Mouse (Mus musculus): Measurements from ENCODE around the gene Negr1.

Negr1 gene

GRCm38 (mm10) chr3:156903925-156904576 lies 342.5 kb downstream of the Negr1 start:
- DNase-seq (ENCODE audit: low spot score in 2 of 2), result no peak

- no peak for DNase-seq (ENCODE audit: low spot score in 2 of 2)
These were observed 351.2 kb downstream of the Negr1 start for GRCm38 (mm10) chr3:156912816-156913215.

DNA sequence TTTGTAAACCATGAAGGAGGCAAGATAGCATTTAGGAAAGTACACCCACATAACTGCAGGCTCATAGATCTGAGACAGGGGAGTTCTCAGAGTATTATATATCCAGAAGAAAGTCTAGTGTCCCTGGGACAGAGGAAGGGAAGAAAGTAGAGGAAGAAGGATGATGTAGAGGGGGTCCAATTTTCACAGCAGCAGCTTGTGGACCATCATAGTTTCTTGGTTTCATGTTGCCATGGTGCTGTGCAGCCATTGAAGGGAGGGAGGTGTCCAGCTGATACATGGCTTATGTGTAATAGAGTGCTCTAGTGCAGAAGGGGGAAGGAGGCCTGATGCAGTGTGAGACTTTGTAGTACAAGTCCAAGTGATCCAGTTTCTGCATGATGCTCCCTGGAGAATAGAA lies 359.8 kb downstream of the Negr1 start:
- DNase-seq (ENCODE audit: low spot score in 2 of 2), result no peak

GRCm38 (mm10) chr3:156923159-156923558 lies 361.6 kb downstream of the Negr1 start:
- DNase-seq (ENCODE audit: low spot score in 2 of 2), result no peak

DNA sequence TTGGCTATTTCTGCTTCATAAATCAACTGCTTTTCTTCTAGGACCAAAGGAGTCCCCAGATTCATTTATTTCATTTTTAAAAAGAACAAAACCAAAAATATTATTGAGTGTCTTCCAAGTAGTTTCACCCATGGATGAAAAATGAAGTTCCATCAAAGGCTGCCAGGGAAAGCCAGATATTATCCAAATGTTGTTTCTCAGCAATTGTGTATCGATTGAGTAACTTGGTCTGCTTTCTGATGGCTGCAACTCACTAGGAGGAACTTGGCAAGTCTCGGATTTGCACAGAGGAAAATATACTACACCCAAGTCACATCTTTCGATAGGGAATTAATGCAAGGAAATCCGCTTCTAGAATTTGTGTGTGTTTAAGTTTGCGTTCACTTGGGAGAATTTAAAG lies 363.5 kb downstream of the Negr1 start:
- no peak for DNase-seq (ENCODE audit: low spot score in 2 of 2)

GRCm38 (mm10) chr3:156928396-156929061 lies 366.9 kb downstream of the Negr1 start:
- no peak for DNase-seq (ENCODE audit: low spot score in 2 of 2)

DNA sequence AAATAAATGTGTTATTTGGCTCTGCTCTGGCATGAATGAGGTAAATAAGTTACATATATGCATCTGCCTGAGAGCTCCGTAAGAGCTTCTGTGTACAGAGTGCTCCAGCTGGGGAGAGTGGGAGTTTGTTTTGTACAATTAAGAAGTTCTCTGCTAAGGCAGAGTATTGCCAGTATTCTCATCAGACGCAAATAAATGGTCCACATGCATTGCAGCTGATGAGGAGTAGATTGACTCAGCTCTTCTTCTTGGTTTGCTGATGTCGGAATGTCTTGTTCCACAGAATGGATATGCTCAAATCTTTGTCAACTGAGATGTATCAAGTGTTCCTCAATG lies 367.4 kb downstream of the Negr1 start:
- DNase-seq (ENCODE audit: low spot score in 2 of 2), result no peak

DNA sequence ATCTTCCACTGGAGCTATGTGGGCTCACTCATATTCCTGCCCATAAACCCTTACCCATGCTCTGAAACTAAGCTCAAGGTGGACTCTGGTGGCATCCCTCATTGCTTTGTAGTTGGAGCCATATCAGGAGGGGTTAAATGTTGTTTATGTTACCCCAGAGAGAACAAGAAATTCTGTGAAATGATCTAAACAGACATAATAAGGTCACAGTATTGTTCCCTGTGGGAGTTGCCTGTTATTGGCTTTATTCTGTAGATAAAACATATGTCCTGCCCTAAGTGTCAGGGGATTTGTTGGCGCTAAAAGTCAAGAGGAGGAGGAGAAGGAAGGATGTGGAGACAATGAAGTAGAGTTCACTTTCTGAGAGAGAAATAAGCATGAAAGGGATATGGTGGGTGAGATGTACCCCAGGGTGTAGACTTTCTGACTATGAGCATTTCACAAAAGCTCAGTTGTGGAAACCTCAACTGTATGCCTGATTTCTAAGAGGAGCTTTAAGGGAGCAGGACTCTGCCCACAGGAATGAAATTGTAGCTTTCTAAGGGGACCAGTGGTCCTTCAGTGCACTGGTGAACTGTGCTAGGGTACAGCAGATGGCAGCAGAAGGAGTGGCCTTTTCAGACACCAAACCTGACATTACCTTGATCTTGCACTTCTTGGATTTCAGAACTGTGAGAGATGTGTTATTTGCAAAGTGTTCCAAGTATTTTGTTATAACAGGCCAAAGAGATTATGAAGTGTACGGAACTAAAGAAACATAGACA lies 368.3 kb downstream of the Negr1 start:
- DNase-seq (ENCODE audit: low spot score in 2 of 2), result no peak

DNA sequence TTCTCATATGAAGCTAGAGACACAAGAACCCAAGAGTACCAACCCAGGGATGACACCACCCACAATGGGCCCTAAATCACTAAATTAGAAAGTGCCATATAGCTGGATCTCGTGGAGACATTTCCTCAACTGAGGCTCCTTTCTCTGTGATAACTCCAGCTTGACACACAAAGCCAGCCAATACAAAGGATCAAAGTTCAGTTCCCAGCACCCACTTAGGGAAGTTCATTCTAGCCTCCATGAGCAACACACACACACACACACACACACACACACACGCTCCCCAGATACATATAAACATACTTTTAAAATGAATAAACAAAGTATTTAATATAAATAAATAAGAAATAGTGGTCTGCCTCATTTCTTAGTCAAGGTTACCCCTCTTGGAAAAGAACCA lies 369.4 kb downstream of the Negr1 start:
- DNase-seq (ENCODE audit: low spot score in 2 of 2), result no peak

DNA sequence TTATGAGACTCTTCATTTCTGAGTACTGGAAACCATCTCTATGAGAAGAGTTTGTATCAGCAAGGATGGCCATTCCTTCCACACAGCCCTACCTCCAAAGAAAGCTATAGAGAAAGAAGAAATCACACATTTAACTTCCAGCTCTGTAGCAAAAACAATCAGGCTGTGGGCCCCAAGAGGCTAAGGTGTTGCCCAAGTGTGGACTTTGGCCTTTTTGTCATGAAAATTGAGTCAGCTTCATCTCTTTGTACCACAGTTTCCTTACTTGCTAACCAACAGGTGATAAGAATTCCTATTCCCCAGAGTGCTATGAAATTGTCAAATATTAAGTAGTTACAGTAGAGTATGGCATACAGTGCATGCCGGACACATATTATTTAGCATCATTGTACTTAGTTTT lies 369.9 kb downstream of the Negr1 start:
- DNase-seq (ENCODE audit: low spot score in 2 of 2), result no peak

GRCm38 (mm10) chr3:156934778-156935290 lies 373.2 kb downstream of the Negr1 start:
- no peak for DNase-seq (ENCODE audit: low spot score in 2 of 2)

GRCm38 (mm10) chr3:156947404-156947803 lies 385.8 kb downstream of the Negr1 start:
- no peak for DNase-seq (ENCODE audit: low spot score in 2 of 2)

GRCm38 (mm10) chr3:156952970-156953369 lies 391.4 kb downstream of the Negr1 start:
- no peak for DNase-seq (ENCODE audit: low spot score in 2 of 2)

DNA sequence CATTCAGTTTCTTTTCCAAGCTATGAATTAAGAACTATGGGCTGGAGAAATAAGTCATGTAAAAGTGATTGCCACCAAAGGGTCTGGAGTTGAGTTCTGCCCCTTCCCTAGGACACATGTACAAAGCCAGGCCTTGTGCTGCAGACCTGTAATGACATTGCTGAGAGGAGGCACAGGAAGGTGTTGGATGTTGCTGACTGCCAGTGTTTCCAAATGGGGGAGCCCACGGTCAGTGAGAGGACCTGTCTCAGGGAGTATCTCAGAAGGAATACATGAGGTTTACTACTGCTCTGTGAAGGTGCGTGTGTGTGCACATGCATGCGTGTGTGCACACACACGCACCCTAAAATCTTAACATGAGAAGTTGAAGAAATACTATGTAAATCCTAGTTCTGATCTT lies 393.5 kb downstream of the Negr1 start:
- no peak for DNase-seq (ENCODE audit: low spot score in 2 of 2)

GRCm38 (mm10) chr3:156958640-156959039 lies 397.0 kb downstream of the Negr1 start:
- no peak for DNase-seq (ENCODE audit: low spot score in 2 of 2)

DNA sequence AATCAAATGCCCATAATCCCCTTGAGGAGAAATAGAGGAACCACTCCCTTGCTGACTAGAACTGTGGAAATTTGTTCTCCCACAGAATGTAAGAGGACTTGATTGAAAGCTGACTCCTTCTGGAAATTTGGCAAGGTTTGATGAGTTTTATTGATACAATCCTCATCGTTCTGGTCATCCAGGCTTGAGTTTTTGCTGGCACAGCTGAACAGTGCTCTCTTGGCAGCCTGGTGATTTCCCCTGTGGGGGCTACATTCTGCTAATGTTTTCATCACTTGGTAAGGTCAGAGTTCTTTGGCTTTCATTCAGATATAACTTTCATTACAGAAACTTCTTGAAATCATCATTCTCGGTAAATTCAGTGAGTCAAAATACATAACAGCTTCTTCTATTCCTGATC lies 407.2 kb downstream of the Negr1 start:
- no peak for DNase-seq (ENCODE audit: low spot score in 2 of 2)

GRCm38 (mm10) chr3:156971104-156971503 lies 409.5 kb downstream of the Negr1 start:
- no peak for DNase-seq (ENCODE audit: low spot score in 2 of 2)

DNA sequence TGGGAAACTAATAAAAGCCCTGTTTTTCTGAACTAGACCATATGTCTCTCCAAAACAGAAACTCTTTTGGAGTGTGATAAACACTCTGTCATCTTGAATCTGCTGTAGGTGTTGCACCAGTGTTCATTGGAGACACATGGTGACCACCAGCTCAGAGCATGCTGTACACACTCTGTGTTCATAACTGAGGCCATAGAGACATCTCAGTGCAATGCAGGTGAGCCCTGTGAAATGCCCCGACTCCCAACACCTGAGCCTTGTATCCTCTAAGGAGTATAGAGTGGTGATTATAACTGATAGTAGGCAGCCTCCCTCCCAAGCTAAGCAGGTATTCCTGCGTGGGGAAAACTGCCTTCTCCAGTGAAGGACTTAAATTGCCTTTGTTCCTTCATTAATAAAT lies 415.2 kb downstream of the Negr1 start:
- no peak for DNase-seq (ENCODE audit: low spot score in 2 of 2)

DNA sequence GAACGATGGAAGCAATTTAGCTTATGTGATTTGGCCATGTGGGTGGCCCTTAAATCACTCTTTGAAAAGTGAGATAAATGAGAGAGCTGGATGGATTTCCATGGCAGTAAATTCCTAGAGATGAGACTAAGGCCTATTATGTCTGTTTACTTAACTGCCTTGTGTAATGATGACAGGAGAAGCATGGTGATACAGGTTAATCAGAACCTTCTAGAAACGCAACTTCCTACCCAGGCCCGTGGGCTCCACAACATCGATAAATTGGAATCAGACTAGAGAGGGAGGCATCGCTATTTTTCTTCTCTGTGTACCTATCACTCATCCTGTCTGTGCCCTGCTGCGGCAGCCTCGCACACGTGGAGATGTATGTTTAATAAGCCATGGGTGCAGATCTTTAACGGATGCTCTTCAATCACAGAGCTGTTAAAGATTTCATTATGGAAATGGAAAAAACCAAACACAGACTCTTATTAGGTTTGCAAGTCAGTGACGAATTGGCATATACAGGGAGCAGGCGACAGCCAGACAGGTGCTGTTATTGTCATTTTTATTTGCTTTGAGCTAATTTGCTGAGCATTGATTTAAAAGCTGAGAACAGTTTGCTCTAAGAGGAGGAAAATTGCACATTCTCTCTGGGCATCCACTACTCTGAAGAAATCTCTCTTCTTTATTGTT lies 418.6 kb downstream of the Negr1 start:
- DNase-seq (ENCODE audit: low spot score in 2 of 2), result no peak

DNA sequence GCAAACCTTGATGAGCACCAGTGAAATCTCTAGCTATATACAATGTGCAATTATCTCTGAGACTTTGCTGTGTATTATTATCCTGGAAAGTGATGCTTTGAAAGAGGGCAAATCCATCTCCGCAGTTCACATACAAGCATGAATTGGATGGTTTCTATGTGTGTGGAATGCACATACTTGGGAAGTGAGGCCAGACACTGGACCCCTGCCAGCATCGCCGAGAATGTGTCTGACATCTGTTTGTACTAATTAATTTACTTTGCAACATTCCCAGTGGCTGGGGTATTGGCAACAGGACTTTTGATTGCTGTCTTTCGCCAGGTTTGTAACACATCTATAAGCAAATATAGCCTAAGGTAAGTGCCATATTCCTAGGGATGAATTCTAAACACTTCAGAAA lies 420.5 kb downstream of the Negr1 start:
- no peak for DNase-seq (ENCODE audit: low spot score in 2 of 2)

DNA sequence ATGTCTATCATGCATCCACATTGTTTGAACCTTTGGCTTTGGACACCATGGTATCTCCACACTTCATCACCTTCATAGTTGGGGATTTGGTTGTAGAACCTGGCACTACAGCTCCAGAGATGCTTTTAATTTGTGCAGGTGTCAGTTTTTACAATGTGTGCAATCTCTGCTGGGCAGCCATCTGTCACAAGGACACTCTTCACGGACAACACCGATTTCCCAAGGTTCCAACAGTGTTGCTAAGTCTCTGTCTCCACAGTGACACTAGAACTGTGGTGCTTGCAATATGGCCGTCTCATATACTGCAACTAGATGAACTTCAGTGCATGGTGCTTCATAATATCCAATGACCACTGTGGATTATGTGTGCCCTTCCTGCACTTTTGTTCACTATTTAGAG lies 425.5 kb downstream of the Negr1 start:
- no peak for DNase-seq (ENCODE audit: low spot score in 2 of 2)

- DNase-seq (ENCODE audit: low spot score in 2 of 2), result no peak
These were observed 430.6 kb downstream of the Negr1 start for GRCm38 (mm10) chr3:156992171-156992570.
